Mouse (Mus musculus) ovary, postnatal 14 days (tissue): ENCODE measurements around the gene Pold2.
A peak's percentile ranks its signal among the peaks of the same experiment; 100 is the strongest.

Source experiments
- DNase-seq: peaks from one replicate; pipeline ENCODE4 v3.0.0; 2022; ENCODE audit warnings: low spot score

Pold2 gene

DNA sequence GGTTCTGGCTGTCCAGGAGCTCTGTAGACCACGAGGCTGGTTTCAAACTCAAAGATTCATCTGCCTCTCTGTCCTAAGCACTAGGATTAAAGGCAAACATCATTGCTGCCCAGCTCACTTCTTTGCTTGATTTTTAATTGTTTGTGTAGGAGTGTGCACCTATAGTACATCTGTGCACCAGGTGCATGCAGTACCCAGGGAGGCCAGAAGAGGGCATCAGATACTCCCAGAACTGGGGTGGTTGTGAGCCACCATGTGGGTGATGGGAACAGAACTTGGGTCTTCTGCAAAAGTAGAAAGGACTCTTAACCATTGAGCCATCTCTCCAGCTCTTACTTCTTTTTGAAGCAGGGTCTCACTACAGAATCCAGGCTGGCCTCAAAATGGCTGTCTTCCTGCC is 19.4 kb downstream of the Pold2 start:
- no peak for DNase-seq

GRCm38 (mm10) chr11:5856479-5857130 is 21.5 kb downstream of the Pold2 start:
- DNase-seq, result no peak

- peak; percentile 34 for DNase-seq
Observed at GRCm38 (mm10) chr11:5855902-5856301, 22.2 kb downstream of the Pold2 start.

DNA sequence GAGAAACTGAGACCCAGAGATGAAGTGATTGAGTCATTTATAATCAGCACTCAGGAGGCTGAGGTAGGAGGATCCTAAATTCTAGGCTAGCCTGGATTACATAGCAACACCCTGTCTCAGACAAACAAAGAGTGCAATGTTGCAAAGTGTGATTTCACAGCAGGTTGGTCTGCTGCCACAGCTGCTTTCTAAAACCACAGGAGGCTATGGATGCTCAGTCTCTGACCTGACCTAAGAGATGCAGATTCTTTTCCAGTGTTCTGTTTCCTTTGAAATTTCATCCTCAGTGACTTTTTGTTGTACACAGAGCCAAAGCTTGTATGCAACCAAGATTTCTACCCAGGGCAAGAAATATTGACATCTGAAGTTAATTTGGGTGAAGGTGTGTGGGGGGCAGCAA is 22.6 kb downstream of the Pold2 start:
- no peak for DNase-seq

DNA sequence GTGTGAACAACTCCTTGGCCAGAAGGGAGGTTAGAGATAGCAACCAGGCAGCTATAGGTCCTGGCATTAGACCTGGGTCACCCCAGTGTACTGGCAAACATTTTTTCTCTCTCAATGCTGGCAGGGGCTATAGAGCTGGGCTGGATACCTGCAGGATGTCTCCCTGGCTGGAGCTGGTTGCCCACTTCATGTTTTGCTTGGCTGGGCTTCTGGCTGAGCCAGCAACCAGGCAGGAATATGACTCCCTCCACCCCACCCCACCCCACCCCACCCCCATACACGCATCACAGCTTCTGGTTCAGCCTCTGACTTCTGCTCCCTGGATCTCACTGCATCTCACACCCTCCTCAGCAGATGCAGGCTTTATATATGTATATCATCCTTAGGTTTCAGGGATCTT is 25.8 kb downstream of the Pold2 start:
- no peak for DNase-seq

DNA sequence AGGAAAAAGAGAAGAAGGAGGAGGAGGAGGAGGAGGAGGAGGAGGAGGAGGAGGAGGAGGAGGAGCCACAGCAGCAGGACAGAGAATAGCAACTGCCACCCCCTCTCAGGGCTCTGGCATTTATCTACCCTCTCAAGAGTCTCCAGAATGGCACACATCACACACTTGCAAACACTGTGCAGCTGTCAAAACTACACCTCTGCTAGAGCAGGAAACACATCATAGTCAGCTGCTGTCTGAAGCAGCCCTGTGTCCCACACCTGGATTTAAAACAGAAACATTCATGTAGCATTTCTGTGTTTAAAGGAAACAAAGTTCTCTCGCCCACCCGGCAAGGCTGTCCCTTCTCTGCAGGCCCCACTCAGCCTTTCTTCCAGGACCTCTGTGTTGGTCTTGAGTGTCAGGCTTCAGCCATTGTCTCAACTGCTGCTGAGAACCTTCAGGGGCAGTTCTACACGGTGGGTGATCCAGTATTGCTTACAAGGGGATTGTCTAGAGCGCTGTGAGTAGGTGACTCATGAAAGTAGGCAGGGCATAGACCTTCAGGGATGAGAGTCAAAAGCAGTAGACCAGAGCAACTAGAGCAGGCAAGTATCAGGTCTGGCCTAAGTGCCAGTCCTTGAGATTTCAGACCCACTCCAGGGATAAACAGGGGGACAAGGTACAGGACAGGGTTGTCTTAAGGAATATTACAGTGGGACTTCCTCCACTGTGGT is 26.9 kb downstream of the Pold2 start:
- DNase-seq, result no peak

GRCm38 (mm10) chr11:5850452-5850851 is 27.6 kb downstream of the Pold2 start:
- no peak for DNase-seq

DNA sequence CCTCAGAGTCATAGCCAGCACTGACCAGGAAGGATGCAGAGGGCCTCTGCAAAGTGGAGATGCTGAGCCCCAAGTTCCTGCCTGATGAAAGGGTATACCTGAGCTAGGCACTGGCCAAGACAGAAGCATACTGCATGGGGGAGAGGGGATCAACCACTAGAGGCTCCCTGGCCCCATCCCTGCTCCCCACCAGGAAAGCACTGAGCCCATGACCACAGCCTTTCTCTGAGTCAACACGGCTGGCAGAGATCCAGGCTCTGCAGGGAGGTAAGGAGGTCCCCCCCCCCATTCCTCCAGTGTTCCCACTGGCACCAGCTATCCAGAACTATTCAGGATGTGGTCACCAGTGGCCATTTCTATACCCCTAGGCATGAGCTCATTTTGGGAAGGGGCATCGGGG is 28.8 kb downstream of the Pold2 start:
- no peak for DNase-seq

DNA sequence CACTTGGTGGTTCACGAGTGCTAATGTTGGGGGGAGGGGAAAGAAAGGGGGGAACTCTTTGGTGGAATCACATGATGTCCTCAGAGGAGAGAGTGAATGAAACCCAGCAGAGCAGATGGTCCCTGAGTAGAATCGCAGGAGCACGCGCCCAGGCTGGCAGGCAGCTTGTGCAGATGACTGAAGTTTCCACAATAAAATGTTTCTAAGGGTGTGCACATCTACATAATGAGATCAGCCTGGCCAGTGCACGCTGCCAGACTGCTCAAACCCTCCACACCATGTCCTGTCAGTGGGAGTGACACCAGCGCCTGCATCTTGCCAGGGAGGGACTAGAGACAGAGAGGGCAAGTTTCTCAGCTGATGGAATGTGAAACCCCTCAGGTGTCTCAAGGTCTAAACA is 29.4 kb downstream of the Pold2 start:
- no peak for DNase-seq

GRCm38 (mm10) chr11:5846639-5847345 is 31.3 kb downstream of the Pold2 start:
- no peak for DNase-seq

DNA sequence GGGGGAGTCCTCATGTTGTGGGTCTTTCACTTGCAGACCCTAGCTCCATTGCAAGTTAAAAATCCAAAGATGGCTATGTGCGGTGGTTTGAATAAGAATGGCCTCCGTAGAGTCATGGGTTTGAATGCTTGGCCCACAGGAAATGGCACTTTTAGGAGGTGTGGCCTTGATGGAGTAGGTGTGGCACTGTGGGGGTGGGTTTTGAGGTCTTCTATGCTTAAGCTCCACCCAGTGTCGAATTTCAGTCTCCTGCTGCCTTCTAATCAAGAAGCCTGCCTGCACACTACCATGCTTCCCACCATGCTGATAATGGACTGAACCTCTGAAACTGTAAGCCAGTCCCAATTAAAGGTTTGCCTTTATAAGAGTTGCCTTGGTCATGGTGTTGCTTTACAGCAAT is 35.0 kb downstream of the Pold2 start:
- DNase-seq, result no peak

DNA sequence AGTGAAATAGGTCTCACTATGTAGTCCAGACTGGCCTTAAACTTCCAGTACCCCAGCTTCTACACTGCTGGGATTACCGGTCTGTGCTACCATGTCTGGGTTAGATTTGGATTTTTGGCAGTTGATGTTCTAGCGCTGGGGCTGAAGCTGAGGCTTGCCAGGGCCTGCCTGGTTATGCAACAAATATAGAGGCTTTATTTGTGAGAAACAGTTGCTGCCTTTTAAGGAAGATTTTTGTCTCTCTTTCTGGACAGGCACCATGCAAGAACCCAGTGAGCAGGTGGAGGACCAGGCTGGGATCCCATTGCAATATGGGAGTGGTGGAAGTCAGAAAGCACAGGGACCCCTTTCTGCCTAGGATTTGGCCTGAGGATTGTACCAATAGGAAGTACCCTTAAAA is 36.3 kb downstream of the Pold2 start:
- DNase-seq, result no peak

DNA sequence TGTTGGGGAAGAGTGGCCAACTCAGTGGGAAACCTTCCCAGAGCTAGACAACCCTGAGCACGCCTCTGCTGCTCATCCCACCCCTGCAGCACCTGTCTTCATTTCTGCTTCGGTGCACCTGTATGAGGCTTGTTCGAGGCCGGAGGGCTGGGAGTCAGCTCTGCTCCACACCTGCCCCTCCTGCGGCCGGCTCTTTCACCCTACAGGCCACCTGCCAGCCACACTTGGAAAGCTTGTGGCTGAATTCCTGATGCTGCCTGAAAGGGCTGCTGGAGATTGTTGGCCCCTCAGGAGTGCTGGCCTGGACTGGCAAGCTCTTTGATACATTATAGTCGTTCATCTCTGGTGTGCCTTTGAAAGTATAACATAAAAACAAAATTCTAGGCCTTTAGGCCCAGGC is 37.7 kb downstream of the Pold2 start:
- no peak for DNase-seq

GRCm38 (mm10) chr11:5837251-5838246 is 40.5 kb downstream of the Pold2 start, which contains the start of gene Polm:
Gene Polm (minus strand): TSS chr11:5838016.
- DNase-seq, result peak; percentile 86

DNA sequence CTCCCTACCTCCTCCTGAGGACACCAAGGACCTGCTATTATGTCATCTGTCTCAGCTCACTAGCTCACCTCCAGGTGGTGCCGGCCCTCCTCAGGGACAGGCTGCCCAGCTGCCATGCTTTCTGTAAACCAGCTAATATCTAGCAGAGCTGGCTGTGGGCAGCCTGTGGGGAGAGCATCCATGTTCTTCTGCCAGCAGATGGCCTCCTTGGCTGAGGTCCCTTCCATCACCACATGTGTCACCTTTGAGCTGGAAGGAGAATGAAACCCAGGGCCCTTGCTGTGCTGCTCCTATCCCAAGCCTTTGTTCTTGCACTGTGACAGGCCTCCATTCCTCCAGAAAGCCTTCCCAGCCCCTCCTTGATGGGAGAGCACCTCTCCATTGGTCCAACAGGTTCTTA is 42.0 kb downstream of the Pold2 start:
- DNase-seq, result no peak

DNA sequence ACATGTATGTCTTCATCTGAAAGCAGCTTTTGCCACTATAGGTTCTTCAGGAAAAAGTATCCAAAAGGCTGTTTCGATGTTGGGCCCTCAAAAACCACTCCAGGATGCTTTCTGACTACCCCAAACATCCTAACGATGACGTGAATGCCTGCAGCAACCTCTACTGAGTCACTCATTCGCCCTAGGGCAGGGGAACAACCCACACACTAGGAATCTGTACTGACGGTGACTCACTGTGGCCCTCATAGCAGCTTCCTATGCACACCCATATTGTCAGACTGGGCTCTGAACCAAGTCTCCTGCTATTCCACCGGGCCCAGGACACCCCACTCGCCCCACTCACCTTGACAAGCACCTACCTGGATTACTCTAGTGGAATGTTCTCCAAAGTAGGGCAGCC is 43.0 kb downstream of the Pold2 start:
- DNase-seq, result no peak

GRCm38 (mm10) chr11:5834506-5834905 is 43.6 kb downstream of the Pold2 start:
- no peak for DNase-seq

GRCm38 (mm10) chr11:5829327-5829726 is 48.8 kb downstream of the Pold2 start:
- DNase-seq, result no peak

GRCm38 (mm10) chr11:5828509-5829191 is 49.4 kb downstream of the Pold2 start:
- DNase-seq, result no peak

- DNase-seq, result no peak
Observed at GRCm38 (mm10) chr11:5827931-5828330, 50.2 kb downstream of the Pold2 start.

DNA sequence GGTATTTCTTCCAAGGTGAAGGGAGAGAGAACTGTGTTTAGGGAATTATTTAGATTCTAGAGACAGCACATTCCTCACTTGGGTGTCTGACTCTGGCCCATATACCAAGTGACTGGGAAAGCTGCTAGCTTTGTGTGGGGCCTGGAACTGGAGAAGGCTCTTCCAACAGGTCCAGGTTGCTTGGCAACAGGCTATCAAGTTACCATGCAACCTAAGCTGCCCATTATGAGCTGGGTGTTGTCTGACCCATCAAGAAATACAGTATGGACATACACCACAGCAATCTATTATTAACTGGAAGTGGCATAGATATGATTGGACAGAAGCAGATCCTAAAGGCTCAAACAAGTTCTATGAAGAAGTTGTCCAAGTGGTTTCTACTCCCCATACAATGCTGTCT is 52.7 kb downstream of the Pold2 start:
- no peak for DNase-seq
